Mouse (Mus musculus) limb, embryonic 15.5 days (tissue): ENCODE measurements around the gene Dpp6. TPM values are rescaled to one million over a fixed set of nuclear protein-coding genes. Genes with fewer than 3 reads are reported as not detected.

Source experiments
- ATAC-seq: fragments of 200-750 bp; cut with Nextera tagmentation; 2 replicates; pipeline ENCODE4 v1.8.0; 2017; ENCODE audit warnings: low read depth, moderate TSS enrichment; ENCODE audit not compliant: insufficient number of reproducible peaks, low FRiP score, low TSS enrichment
- H3K27ac ChIP-seq: fragments of 300-500 bp; sonication (generic); 2 replicates; pipeline ENCODE4 v1.5.1; 2015; ENCODE audit warnings: moderate library complexity, mild to moderate bottlenecking, inconsistent platforms
- H3K27me3 ChIP-seq: fragments of 300-500 bp; sonication (generic); 2 replicates; pipeline ENCODE4 v1.6.1; 2015; ENCODE audit warnings: inconsistent platforms
- H3K36me3 ChIP-seq: fragments of 300-500 bp; sonication (generic); 2 replicates; pipeline ENCODE4 v1.6.1; 2015; ENCODE audit warnings: inconsistent platforms
- H3K4me1 ChIP-seq: fragments of 300-500 bp; sonication (generic); 2 replicates; pipeline ENCODE4 v1.6.1; 2015; ENCODE audit warnings: inconsistent platforms
- H3K4me2 ChIP-seq: fragments of 300-500 bp; sonication (generic); 2 replicates; pipeline ENCODE4 v1.6.1; 2015; ENCODE audit warnings: mild to moderate bottlenecking, inconsistent platforms
- H3K4me3 ChIP-seq: fragments of 300-500 bp; sonication (generic); 2 replicates; pipeline ENCODE4 v1.5.1; 2015; ENCODE audit warnings: mild to moderate bottlenecking, inconsistent platforms
- H3K9ac ChIP-seq: fragments of 300-500 bp; sonication (generic); 2 replicates; pipeline ENCODE4 v1.6.1; 2015; ENCODE audit warnings: inconsistent platforms
- H3K9me3 ChIP-seq: fragments of 300-500 bp; sonication (generic); 2 replicates; pipeline ENCODE4 v1.6.1; 2016; ENCODE audit warnings: inconsistent platforms
- WGBS: fragments of 180-500 bp; shearing (Covaris S2); methylation state at CpG from one replicate; pipeline ENCODE4 v1.1.7; 2015; 5-methylcytosine and 5-hydroxymethylcytosine counted together
- polyA plus RNA-seq: library from polyadenylated mRNA; unstranded; fragments of >200 nt; fragmentation: Nextera tagmentation; extraction: Ambion mirVana; gene quantifications from 2 replicates; pipeline ENCODE4 v1.2.1, GENCODE M21; 2015

Gene Dpp6
- polyA plus RNA-seq, 1 experiment from 2014 or later = 1.9 TPM

DNA sequence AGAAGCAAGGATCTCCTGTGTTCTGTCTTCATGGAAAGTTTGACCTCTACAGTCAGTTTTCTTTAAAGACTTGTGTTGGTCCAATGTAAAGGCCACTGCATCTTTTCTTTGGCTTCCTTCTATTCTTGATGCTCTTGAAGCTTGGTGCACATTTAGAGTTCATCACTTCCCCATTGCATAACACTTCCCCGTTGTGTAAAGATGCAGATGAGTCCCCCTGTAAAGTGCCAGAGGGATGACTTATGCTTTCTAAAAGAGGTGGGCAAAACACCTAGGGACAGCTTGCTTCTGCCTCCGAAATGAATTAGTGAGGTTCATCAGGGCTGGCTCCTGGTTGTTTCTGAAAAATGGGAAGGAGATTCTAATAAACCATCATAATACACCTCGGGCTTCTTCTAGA, 553.8 kb downstream of the Dpp6 start:
- Histone ChIP-seq H3K27me3 (no peaks in the 10 kb centered on the region), H3K9ac (no peak overlapping the region), H3K9me3 (no peaks in the 10 kb centered on the region), H3K4me2 (no peak overlapping the region), H3K4me3 (no peak overlapping the region), H3K4me1 (no peaks in the 10 kb centered on the region), H3K27ac (no peak overlapping the region), H3K36me3 (no peaks in the 10 kb centered on the region)
- 69% methylated on average over 3 of the region's 3 CpGs for WGBS
- no peak for ATAC-seq

DNA sequence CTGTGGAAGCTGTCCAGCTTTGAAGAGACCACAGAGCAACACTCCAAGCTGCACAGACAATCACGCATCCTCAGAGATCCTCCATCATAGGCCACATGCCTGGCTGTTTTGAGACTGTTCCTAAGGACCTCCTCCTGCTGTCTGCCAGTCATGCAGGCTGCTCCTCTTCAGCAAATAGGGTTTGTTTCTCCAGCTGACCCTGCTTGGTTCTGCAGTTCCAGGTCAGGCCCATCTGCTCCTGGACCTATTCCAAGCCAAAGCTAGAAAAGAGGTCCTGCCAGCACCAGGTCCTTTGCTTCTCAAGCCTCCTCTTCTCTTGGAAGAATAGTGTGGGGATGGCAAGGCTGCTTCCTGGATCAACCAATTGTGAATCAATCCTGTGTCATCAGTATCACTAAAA, 556.9 kb downstream of the Dpp6 start:
- no peak overlapping the region for H3K27ac ChIP-seq
- H3K9ac ChIP-seq = no peak overlapping the region
- H3K4me1 ChIP-seq = no peaks in the 10 kb centered on the region
- no peaks in the 10 kb centered on the region for H3K9me3 ChIP-seq
- no peak overlapping the region for H3K4me3 ChIP-seq
- 60% methylated on average over 1 of the region's 1 CpGs for WGBS
- ATAC-seq = no peak
- H3K36me3 ChIP-seq = no peaks in the 10 kb centered on the region
- no peaks in the 10 kb centered on the region for H3K27me3 ChIP-seq
- no peak overlapping the region for H3K4me2 ChIP-seq

DNA sequence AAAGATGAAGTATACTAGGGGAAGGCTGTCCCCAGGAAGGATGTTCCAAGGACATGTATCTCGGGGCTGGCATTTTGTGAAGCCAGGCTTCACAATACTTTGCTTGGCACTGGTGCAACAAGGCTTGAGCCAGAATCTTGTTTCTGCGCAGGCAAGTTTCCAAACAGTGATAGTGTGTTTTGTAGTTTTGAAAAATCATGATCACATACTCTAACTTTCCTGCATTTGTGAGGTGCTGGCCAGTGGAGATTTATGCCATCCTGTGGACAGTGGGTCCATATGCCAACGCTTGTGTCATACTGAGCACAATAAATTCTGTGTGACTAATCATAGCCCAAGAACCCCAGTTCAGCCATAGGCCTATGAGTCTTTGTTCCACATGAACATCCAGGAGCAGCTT, 558.8 kb downstream of the Dpp6 start:
- no peak for ATAC-seq
- H3K4me2 ChIP-seq = no peak overlapping the region
- no peaks in the 10 kb centered on the region for H3K9me3 ChIP-seq
- H3K27ac ChIP-seq = no peak overlapping the region
- H3K27me3 ChIP-seq = no peaks in the 10 kb centered on the region
- 86% methylated on average over 3 of the region's 3 CpGs for WGBS
- no peaks in the 10 kb centered on the region for H3K36me3 ChIP-seq
- H3K4me3 ChIP-seq = no peak overlapping the region
- H3K4me1 ChIP-seq = no peaks in the 10 kb centered on the region
- no peak overlapping the region for H3K9ac ChIP-seq

DNA sequence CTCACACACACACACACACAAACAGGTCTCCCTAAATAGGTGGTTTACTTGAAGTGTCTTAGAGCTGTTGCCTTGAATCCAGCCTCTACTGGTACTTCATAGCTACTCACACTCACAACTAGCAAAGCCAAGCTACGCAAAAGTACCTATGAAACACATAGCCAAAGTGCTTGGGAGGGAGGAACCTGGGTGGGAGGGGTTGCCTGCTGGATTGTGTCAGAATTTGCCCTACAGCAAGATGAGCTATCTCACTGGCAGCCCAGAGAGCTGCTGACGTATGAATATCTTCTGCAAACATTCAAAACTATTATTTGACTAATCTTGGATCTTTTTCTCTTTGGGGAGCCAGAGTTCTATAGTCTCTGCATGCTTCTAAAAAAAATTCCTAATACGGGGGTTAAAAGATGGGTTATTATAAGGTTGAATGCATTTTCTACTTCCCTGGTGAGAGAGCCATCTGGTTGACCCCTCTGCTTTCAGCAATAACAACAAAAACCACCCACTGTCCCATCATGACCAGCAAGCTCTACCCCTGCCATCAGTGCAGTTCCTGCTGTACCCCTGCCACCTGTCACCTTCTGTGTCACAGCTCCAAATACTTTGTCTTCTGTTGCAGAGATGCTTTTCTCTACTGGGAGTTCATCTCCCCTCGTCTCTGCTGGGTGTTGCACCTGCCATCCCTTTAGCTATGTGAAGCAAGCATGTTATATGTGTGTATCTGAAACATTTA, 563.8 kb downstream of the Dpp6 start:
- Histone ChIP-seq H3K36me3 (no peaks in the 10 kb centered on the region), H3K27me3 (no peaks in the 10 kb centered on the region), H3K4me3 (no peak overlapping the region), H3K27ac (no peak overlapping the region), H3K9ac (no peak overlapping the region), H3K4me1 (no peaks in the 10 kb centered on the region), H3K4me2 (no peak overlapping the region), H3K9me3 (no peaks in the 10 kb centered on the region)
- ATAC-seq = no peak
- 76% methylated on average over 4 of the region's 4 CpGs for WGBS

DNA sequence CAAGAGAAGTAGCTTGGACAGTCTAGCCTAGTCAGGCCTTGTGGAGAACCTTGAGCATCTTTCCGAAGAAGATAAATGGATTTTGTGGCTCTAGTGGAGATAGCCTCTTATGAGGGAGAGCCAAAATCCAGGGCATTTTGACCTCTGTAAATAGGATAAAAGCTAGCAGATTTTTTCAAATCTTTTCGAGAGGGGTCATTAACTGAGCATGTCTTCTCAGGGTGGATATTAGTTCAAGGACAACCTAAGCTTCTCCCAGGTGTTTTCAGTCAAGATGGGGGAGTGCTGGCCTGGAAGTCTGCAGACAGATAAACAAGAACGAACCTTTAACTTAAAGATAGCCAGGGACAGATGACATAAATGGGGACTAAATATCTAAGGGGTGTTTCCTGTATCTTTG, 581.4 kb downstream of the Dpp6 start:
- no peak for ATAC-seq
- H3K4me2 ChIP-seq = no peak overlapping the region
- no peaks in the 10 kb centered on the region for H3K36me3 ChIP-seq
- H3K27ac ChIP-seq = no peak overlapping the region
- H3K27me3 ChIP-seq = no peaks in the 10 kb centered on the region
- H3K9ac ChIP-seq = no peak overlapping the region
- no peaks in the 10 kb centered on the region for H3K9me3 ChIP-seq
- H3K4me1 ChIP-seq = no peaks in the 10 kb centered on the region
- WGBS = 80% methylated on average over 3 of the region's 3 CpGs
- H3K4me3 ChIP-seq = no peak overlapping the region

DNA sequence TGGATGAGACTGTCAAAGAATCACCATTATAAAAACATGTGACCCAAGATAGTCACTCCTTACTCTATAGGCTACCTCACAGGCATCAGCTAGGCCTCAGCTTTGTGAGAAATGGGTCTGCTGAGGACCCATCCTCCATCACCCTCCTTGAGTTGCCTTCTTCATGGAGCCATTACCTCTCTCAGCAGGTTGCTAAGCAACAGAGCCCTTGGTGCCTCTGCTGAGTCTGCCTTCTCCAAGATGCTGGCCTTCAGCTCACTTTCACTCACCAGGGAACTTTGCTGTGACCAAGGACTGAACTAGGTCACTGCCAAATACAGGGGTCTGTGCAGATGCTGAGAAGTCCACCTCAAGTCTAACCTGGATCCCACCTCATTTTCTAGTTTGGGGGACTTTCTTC, 582.1 kb downstream of the Dpp6 start:
- H3K9me3 ChIP-seq = no peaks in the 10 kb centered on the region
- no peak overlapping the region for H3K27ac ChIP-seq
- H3K27me3 ChIP-seq = no peaks in the 10 kb centered on the region
- H3K4me3 ChIP-seq = no peak overlapping the region
- H3K9ac ChIP-seq = no peak overlapping the region
- no peaks in the 10 kb centered on the region for H3K36me3 ChIP-seq
- no peak for ATAC-seq
- no peak overlapping the region for H3K4me2 ChIP-seq
- H3K4me1 ChIP-seq = no peaks in the 10 kb centered on the region

DNA sequence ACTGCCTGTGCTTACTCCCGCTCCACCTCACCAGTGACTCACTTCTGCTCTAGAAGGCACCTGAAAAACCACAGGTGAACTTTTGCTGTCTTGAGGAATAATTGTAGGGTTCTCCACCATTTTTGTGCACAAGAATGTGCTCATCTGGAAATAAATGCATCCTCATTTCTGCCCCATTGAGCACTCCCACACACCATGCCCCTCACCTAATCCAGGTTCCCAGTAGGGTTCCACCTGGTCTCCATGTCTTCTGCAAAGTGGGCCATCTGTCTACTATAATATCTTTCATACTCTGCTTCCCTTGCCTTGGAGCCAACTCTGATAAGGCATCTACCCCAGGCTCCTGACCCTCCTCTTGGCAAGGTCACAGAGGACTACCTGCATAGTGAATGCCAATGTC, 585.6 kb downstream of the Dpp6 start:
- H3K4me2 ChIP-seq = no peak overlapping the region
- no peaks in the 10 kb centered on the region for H3K4me1 ChIP-seq
- H3K4me3 ChIP-seq = no peak overlapping the region
- no peak for ATAC-seq
- no peak overlapping the region for H3K9ac ChIP-seq
- no peaks in the 10 kb centered on the region for H3K27me3 ChIP-seq
- H3K9me3 ChIP-seq = no peaks in the 10 kb centered on the region
- H3K36me3 ChIP-seq = no peaks in the 10 kb centered on the region
- no peak overlapping the region for H3K27ac ChIP-seq
- WGBS = 89% methylated on average over 1 of the region's 1 CpGs

DNA sequence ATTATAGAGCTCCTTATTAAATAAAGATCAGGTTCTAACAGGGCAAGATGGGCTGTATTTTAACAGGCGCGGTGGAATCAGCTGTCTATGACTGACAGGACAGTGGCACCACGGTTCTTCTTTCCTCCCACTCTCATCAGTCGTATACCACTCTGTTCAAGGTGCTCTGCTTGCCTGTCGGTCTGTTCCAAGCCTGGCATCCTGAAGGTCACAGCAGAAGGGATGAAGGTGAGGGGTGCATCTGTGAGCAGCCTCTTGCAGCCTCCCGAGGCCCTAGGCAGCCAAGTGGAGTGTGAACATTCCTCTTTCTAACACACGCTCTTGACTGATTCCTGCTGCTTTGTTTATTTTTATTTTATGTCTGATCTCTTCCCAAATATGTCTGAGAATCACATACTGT, 591.9 kb downstream of the Dpp6 start:
- Histone ChIP-seq H3K4me2 (no peak overlapping the region), H3K9ac (no peak overlapping the region), H3K9me3 (no peaks in the 10 kb centered on the region; the same call in 1 of the 2 replicates), H3K27ac (no peak overlapping the region), H3K4me1 (no peaks in the 10 kb centered on the region), H3K27me3 (no peaks in the 10 kb centered on the region), H3K36me3 (no peaks in the 10 kb centered on the region), H3K4me3 (no peak overlapping the region)
- ATAC-seq = no peak
- 70% methylated on average over 7 of the region's 7 CpGs for WGBS

DNA sequence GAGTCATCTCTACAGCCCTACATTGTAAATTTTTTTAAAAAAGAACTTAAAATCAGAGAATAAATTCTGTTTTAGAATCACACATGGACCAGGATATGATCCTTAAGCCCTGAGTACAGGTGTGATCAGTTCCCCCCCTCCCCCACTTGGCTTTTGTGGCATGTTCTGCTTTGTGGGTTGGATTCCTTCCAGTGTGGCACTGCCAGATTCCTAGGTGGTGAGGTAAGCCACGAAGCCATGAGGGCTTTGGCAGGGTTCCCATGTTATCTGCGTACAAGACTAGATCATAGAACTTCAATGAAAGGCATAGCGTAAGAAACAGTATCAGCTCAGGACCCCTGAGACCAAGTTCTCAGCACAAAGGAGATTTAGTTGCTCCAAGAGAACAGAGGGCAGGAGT, 596.0 kb downstream of the Dpp6 start:
- H3K9me3 ChIP-seq = no peaks in the 10 kb centered on the region; the same call in 1 of the 2 replicates
- no peak overlapping the region for H3K9ac ChIP-seq
- H3K4me1 ChIP-seq = no peaks in the 10 kb centered on the region
- H3K4me2 ChIP-seq = no peak overlapping the region
- no peak overlapping the region for H3K27ac ChIP-seq
- H3K4me3 ChIP-seq = no peak overlapping the region
- WGBS = 33% methylated on average over 3 of the region's 3 CpGs
- ATAC-seq = no peak
- no peaks in the 10 kb centered on the region for H3K36me3 ChIP-seq
- H3K27me3 ChIP-seq = no peaks in the 10 kb centered on the region

DNA sequence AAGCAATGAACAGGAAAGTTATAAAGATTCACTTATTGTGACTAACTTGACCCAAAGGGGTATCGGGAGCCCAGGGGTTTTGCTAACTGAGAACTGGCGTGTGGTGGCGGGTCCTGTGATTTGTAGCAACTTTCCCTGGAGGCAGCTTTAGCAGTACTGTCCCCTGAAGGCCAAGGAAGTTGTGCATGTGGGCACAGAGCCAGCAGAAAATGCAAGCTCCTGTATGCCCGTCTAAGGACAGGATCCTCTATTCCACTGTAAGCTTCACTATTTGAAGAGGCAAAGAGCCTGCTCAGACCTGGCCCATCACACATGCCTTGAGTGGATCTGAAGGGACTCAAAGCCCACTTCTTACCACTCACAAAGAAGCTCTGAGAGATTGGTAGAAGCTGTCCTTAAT, 598.5 kb downstream of the Dpp6 start:
- Histone ChIP-seq H3K4me2 (no peak overlapping the region), H3K27me3 (no peaks in the 10 kb centered on the region), H3K4me3 (no peak overlapping the region), H3K27ac (no peak overlapping the region), H3K4me1 (no peaks in the 10 kb centered on the region), H3K9ac (no peak overlapping the region), H3K9me3 (no peaks in the 10 kb centered on the region; the same call in 1 of the 2 replicates), H3K36me3 (no peaks in the 10 kb centered on the region)
- WGBS = 62% methylated on average over 4 of the region's 4 CpGs
- ATAC-seq = no peak

DNA sequence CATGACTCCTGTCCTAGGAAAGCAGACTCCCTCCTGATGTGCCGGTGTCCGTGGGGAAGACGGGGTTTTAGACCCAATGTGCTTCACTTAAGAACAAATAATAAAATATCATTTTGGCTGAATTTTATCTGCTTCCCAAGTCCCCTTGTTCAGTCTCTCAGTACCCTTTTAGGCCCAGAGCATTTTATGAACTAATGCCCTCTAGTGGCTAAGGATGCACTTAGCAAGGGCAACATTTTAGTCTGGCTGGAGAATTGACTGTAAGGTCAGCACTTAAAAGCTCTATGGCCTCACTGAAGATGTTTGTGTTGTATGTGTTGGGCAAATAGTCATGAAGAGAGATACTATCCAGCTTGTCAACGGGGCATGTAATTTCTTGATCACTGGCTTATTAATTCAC, 599.6 kb downstream of the Dpp6 start:
- Histone ChIP-seq H3K4me2 (no peak overlapping the region), H3K9me3 (no peaks in the 10 kb centered on the region; the same call in 1 of the 2 replicates), H3K4me1 (no peaks in the 10 kb centered on the region), H3K27ac (no peak overlapping the region), H3K4me3 (no peak overlapping the region), H3K27me3 (no peaks in the 10 kb centered on the region), H3K36me3 (no peaks in the 10 kb centered on the region), H3K9ac (no peak overlapping the region)
- 68% methylated on average over 4 of the region's 4 CpGs for WGBS
- ATAC-seq = no peak

DNA sequence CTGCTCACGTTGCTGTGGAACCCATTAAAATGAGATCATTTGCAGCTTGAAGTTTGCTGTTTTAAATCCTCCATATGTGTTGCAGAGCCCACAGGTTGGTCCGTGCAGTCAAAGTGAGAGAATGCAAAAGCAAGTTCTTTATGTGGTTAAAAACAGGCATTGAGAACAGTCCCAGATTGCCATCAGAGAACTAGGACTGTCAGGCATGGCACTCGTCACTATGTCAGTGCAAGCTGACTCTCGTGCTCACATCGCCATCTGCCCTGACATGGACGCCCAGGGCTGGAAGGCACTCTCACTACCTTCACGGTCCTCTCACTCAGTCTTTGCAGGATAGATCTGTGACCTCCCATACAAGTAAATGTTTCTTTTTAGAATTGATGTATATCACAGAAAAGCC, 600.4 kb downstream of the Dpp6 start:
- Histone ChIP-seq H3K4me3 (no peak overlapping the region), H3K36me3 (no peaks in the 10 kb centered on the region), H3K27ac (no peak overlapping the region), H3K9me3 (no peaks in the 10 kb centered on the region), H3K4me2 (no peak overlapping the region), H3K27me3 (no peaks in the 10 kb centered on the region), H3K4me1 (no peaks in the 10 kb centered on the region), H3K9ac (no peak overlapping the region)
- WGBS = 49% methylated on average over 7 of the region's 7 CpGs
- no peak for ATAC-seq

DNA sequence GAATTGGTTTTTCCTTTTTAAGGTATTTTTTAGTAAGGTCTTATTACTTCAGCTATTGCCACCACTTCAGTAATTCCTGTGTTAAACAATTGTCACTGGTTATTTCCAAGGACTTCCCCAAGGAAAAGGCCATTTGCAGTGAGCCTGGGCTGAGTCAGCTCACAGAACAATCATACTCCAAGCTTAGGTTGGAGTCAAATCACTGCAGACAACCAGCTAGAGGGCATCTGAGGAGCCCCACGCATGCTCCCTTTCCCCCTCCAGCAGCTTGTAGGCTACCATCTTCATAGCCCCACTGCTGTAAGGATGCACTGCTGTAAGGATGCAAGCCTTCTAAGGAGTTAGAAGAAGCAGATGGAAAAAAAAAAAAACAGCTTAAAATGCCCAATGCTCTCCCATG, 601.9 kb downstream of the Dpp6 start:
- H3K4me1 ChIP-seq = no peaks in the 10 kb centered on the region
- no peak overlapping the region for H3K4me2 ChIP-seq
- 71% methylated on average over 1 of the region's 1 CpGs for WGBS
- H3K9ac ChIP-seq = no peak overlapping the region
- H3K4me3 ChIP-seq = no peak overlapping the region
- no peaks in the 10 kb centered on the region for H3K36me3 ChIP-seq
- no peak for ATAC-seq
- no peak overlapping the region for H3K27ac ChIP-seq
- no peaks in the 10 kb centered on the region for H3K27me3 ChIP-seq
- H3K9me3 ChIP-seq = no peaks in the 10 kb centered on the region
